Mouse (Mus musculus) bone marrow macrophage, adult 2 months (primary cell): ENCODE results near the gene A4galt.

Experiments used
- CTCF ChIP-seq: IDR thresholded peaks from 2 replicates; pipeline ENCODE4 v1.5.1; 2012; ENCODE audit warnings: low read depth, mild to moderate bottlenecking, low read length, moderate library complexity
- POLR2A ChIP-seq: IDR thresholded peaks from 2 replicates; pipeline ENCODE4 v1.6.1; 2012; ENCODE audit warnings: mild to moderate bottlenecking, low read depth, low read length, borderline replicate concordance

GRCm38 (mm10) chr15:83249535-83250287 is 1.9 kb downstream of the A4galt start:
- no peak for TF ChIP-seq CTCF
- no peak for TF ChIP-seq POLR2A
